Mouse (Mus musculus) embryonic facial prominence, embryonic 10.5 days (tissue): ENCODE measurements around the gene Tctn1. TPM values are rescaled to one million over a fixed set of nuclear protein-coding genes. Genes with fewer than 3 reads are reported as not detected.
"Not testable (repeated sequence)": the region's sequence is repeated elsewhere in the genome, so short reads cannot be mapped to it uniquely, and the experiment has no call there.

Source experiments
- DNase-seq: peaks from one replicate; pipeline ENCODE4 v3.0.0-alpha.2; 2017; ENCODE audit warnings: low spot score
- H3K27ac ChIP-seq: fragments of 300-500 bp; sonication (generic); replicated peaks from 2 replicates; pipeline ENCODE4 v1.5.1; 2016; ENCODE audit warnings: mild to moderate bottlenecking
- H3K27me3 ChIP-seq: fragments of 300-500 bp; sonication (generic); replicated peaks from 2 replicates; pipeline ENCODE4 v1.6.1; 2016; ENCODE audit warnings: low read depth, mild to moderate bottlenecking; ENCODE audit not compliant: poor library complexity, severe bottlenecking
- H3K36me3 ChIP-seq: fragments of 300-500 bp; sonication (generic); replicated peaks from 2 replicates; pipeline ENCODE4 v1.6.1; 2016; ENCODE audit warnings: mild to moderate bottlenecking, moderate library complexity
- H3K4me1 ChIP-seq: fragments of 300-500 bp; sonication (generic); 2 replicates; pipeline ENCODE4 v1.6.1; 2016
- H3K4me3 ChIP-seq: fragments of 300-500 bp; sonication (generic); 2 replicates; pipeline ENCODE4 v1.5.1; 2016; ENCODE audit warnings: mild to moderate bottlenecking, moderate library complexity
- H3K9me3 ChIP-seq: fragments of 300-500 bp; sonication (generic); 2 replicates; pipeline ENCODE4 v1.6.1; 2016; ENCODE audit warnings: mild to moderate bottlenecking
- WGBS: fragments of 180-500 bp; shearing (Covaris S2); methylation state at CpG from one replicate; pipeline ENCODE4 v1.1.7; 2016; 5-methylcytosine and 5-hydroxymethylcytosine counted together
- polyA plus RNA-seq: library from polyadenylated mRNA; unstranded; fragments of >200 nt; fragmentation: Nextera tagmentation; extraction: Ambion mirVana; gene quantifications from 2 replicates; pipeline ENCODE4 v1.2.1, GENCODE M21; 2016

The Tctn1 gene
- polyA plus RNA-seq, 1 experiment from 2014 or later, result 5.5 TPM

DNA sequence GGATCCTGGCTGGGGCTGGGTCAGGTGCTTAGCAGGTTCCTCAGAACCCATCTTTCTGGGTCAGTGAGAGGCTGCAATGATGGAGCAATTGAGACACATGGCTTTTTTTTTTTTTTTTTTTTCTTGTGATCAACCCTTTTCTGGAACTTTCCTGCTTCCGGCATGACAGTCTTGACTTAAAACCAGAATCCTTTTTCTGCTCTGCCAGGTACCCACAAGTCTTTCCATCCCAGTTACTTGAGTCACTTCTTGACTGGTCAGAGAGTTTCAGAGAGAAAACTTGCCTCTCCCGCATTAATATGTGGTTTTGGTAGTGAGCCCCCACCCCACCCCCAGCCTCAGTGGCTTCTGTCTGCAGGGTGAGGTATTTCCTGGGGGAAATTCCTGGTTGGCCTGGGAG lies 40.0 kb downstream of the Tctn1 start:
- H3K4me3 ChIP-seq, result no peak overlapping the region
- DNase-seq, result no peak
- 92% methylated on average over 2 of the region's 2 CpGs for WGBS
- peaks cover 31% of the 10 kb centered on the region for H3K36me3 ChIP-seq
- 0 out of 2 replicates have a peak, but pooled peaks cover 3% of the 10 kb centered on the region for H3K9me3 ChIP-seq
- no peaks in the 10 kb centered on the region for H3K27me3 ChIP-seq
- H3K27ac ChIP-seq, result no peak overlapping the region
- peaks cover 44% of the 10 kb centered on the region for H3K4me1 ChIP-seq

DNA sequence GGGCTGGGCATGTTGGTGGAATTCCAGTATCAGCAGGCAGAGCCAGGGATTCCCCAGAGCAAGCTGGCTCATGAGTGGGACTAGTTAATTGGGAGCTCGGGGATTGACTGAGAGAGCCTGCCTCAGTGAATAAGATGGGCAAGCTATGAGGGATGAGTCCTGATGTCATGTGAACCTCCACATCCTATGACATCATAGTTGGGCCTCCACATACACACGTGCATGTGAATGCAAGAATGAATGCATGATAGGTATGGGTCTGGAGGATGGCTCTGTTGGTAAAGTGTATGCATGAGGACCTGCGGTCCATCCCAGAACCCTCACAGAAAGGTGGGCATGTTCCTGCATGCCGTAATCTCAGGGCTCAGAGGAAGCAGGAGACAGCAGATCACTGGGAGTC lies 43.2 kb downstream of the Tctn1 start:
- no peak for DNase-seq
- 90% methylated on average over 4 of the region's 4 CpGs for WGBS
- Histone ChIP-seq H3K4me3 (no peak overlapping the region), H3K4me1 (peaks cover 44% of the 10 kb centered on the region), H3K27me3 (no peaks in the 10 kb centered on the region), H3K36me3 (peaks cover 40% of the 10 kb centered on the region), H3K9me3 (no peaks in the 10 kb centered on the region), H3K27ac (no peak overlapping the region)

GRCm38 (mm10) chr5:122219655-122220629 lies 44.3 kb downstream of the Tctn1 start:
- WGBS, result 69% methylated on average over 18 of the region's 18 CpGs
- Histone ChIP-seq H3K36me3 (peaks cover 42% of the 10 kb centered on the region), H3K4me1 (peaks cover 38% of the 10 kb centered on the region), H3K27me3 (no peaks in the 10 kb centered on the region), H3K27ac (no peak overlapping the region), H3K4me3 (no peak overlapping the region), H3K9me3 (no peaks in the 10 kb centered on the region)
- DNase-seq, result peak; percentile 16

- peaks cover 33% of the 10 kb centered on the region for H3K4me1 ChIP-seq
- H3K4me3 ChIP-seq, result no peak overlapping the region
- peaks cover 42% of the 10 kb centered on the region for H3K36me3 ChIP-seq
- WGBS, result 89% methylated on average over 7 of the region's 7 CpGs
- H3K27me3 ChIP-seq, result no peaks in the 10 kb centered on the region
- no peaks in the 10 kb centered on the region for H3K9me3 ChIP-seq
- no peak overlapping the region for H3K27ac ChIP-seq
- DNase-seq, result no peak
These were observed 45.3 kb downstream of the Tctn1 start for GRCm38 (mm10) chr5:122218928-122219327.

- H3K36me3 ChIP-seq, result peaks cover 42% of the 10 kb centered on the region
- 85% methylated on average over 12 of the region's 12 CpGs for WGBS
- DNase-seq, result no peak
These were observed 46.0 kb downstream of the Tctn1 start for GRCm38 (mm10) chr5:122218109-122218905.

GRCm38 (mm10) chr5:122217636-122218035 lies 46.6 kb downstream of the Tctn1 start:
- H3K9me3 ChIP-seq, result no peaks in the 10 kb centered on the region
- WGBS, result 89% methylated on average over 6 of the region's 6 CpGs
- H3K27ac ChIP-seq, result no peak overlapping the region
- DNase-seq, result no peak
- no peaks in the 10 kb centered on the region for H3K27me3 ChIP-seq
- H3K4me3 ChIP-seq, result no peak overlapping the region
- H3K36me3 ChIP-seq, result peaks cover 42% of the 10 kb centered on the region
- peaks cover 29% of the 10 kb centered on the region for H3K4me1 ChIP-seq

More at GRCm38 (mm10) chr5:122218109-122218905, 46.0 kb downstream of the Tctn1 start:
- Histone ChIP-seq H3K9me3 (no peaks in the 10 kb centered on the region), H3K4me3 (no peak overlapping the region), H3K4me1 (peaks cover 33% of the 10 kb centered on the region), H3K27ac (no peak overlapping the region), H3K27me3 (no peaks in the 10 kb centered on the region)

GRCm38 (mm10) chr5:122213861-122214260 lies 50.4 kb downstream of the Tctn1 start:
- Histone ChIP-seq H3K27ac (no peak overlapping the region), H3K27me3 (no peaks in the 10 kb centered on the region), H3K36me3 (peaks cover 30% of the 10 kb centered on the region), H3K9me3 (no peaks in the 10 kb centered on the region), H3K4me3 (no peak overlapping the region), H3K4me1 (peaks cover 22% of the 10 kb centered on the region)
- WGBS, result 89% methylated on average over 6 of the region's 6 CpGs
- no peak for DNase-seq

DNA sequence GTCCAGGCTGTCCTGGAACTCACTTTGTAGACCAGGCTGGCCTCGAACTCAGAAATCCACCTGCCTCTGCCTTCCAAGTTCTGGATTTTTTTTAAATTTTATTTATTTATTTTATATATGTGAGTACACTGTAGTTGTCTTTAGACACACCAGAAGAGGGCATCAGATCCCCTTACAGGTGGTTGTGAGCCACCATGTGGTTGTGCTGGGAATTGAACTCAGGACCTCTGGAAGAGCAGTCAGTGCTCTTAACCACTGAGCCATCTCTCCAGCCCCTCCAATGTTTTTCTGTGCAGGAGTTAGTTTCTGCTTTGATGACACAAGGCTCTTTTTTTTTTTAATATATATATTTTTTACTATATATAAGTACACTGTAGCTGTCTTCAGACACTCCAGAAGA lies 51.4 kb downstream of the Tctn1 start:
- WGBS, result 97% methylated on average over 1 of the region's 1 CpGs

GRCm38 (mm10) chr5:122212125-122212524 lies 52.1 kb downstream of the Tctn1 start:
- 91% methylated on average over 8 of the region's 8 CpGs for WGBS
- peaks cover 21% of the 10 kb centered on the region for H3K36me3 ChIP-seq
- H3K4me3 ChIP-seq, result 0 out of 2 replicates have a peak overlapping the region, but pooled peaks have one; percentile 11
- H3K27me3 ChIP-seq, result no peaks in the 10 kb centered on the region
- no peaks in the 10 kb centered on the region for H3K9me3 ChIP-seq
- peaks cover 27% of the 10 kb centered on the region for H3K4me1 ChIP-seq
- no peak overlapping the region for H3K27ac ChIP-seq
- DNase-seq, result no peak

More for the DNA sequence above, 51.4 kb downstream of the Tctn1 start:
- H3K4me3 ChIP-seq, H3K27ac ChIP-seq, H3K27me3 ChIP-seq, DNase-seq, H3K9me3 ChIP-seq: not testable (repeated sequence)
- H3K4me1 ChIP-seq, result peaks cover 27% of the 10 kb centered on the region
- H3K36me3 ChIP-seq, result peaks cover 27% of the 10 kb centered on the region

DNA sequence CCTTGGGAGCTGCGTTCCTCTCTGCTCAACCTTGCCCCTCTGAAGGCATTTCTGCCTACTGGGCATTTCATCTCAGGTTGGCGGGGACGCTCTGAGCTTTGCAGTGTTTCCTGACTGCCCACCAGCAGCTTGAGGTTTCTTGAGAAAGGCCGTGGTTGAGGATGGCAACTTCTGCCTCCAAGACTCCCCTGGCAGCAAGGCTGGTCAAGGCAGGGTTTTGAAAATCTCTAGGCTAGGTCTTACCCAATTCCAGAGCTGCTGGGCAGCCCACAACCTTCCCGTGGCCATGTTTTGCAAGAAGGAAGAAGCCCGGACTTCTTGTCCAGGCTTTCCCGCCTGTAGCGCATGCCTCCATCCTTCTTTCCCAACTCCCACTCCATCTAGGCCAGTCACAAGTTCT lies 53.4 kb downstream of the Tctn1 start:
- Histone ChIP-seq H3K27me3 (no peaks in the 10 kb centered on the region), H3K36me3 (peaks cover 10% of the 10 kb centered on the region; the same call in 1 of the 2 replicates), H3K4me1 (peaks cover 27% of the 10 kb centered on the region), H3K9me3 (no peaks in the 10 kb centered on the region), H3K27ac (peak overlapping the region; percentile 26; the same call in 1 of the 2 replicates), H3K4me3 (peak overlapping the region; percentile 60; the same call in 1 of the 2 replicates)
- WGBS, result 96% methylated on average over 8 of the region's 8 CpGs
- no peak for DNase-seq

GRCm38 (mm10) chr5:122209591-122210368 lies 54.5 kb downstream of the Tctn1 start:
- peaks cover 27% of the 10 kb centered on the region for H3K4me1 ChIP-seq
- peak overlapping the region; percentile 60 for H3K4me3 ChIP-seq
- peaks cover 7% of the 10 kb centered on the region; the same call in 1 of the 2 replicates for H3K36me3 ChIP-seq
- no peaks in the 10 kb centered on the region for H3K9me3 ChIP-seq
- 2% methylated on average over 21 of the region's 21 CpGs for WGBS
- H3K27ac ChIP-seq, result peak overlapping the region; percentile 89
- no peaks in the 10 kb centered on the region for H3K27me3 ChIP-seq
- DNase-seq, result peak; percentile 87

DNA sequence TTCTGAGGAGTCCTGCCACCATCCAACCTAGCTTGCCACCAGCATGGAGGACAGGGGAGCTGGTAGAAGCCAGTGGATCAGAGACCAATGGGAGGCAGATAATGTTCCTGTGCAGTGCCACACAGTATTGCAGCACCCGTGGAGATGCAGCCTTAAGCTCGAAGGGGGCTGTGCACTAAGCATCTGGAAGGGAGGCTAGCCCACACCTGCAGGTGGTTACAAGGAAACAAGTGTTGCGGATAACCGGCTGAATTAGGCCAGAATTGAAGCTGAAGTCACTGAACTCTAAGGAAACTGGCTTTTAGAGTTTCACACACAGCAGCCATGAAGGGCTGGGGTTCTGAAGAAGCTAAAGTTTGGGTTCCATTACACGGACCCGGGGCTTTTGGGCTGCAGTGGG lies 55.4 kb downstream of the Tctn1 start:
- peaks cover 27% of the 10 kb centered on the region for H3K4me1 ChIP-seq
- no peak for DNase-seq
- H3K36me3 ChIP-seq, result peaks cover 7% of the 10 kb centered on the region; the same call in 1 of the 2 replicates
- WGBS, result 43% methylated on average over 6 of the region's 6 CpGs
- H3K27ac ChIP-seq, result peak overlapping the region; percentile 89
- peak overlapping the region; percentile 60 for H3K4me3 ChIP-seq
- H3K9me3 ChIP-seq, result no peaks in the 10 kb centered on the region
- no peaks in the 10 kb centered on the region for H3K27me3 ChIP-seq
